Mouse (Mus musculus) intestine, embryonic 16.5 days (tissue): Measurements from ENCODE around the gene Foxp1. TPM values are rescaled to one million over a fixed set of nuclear protein-coding genes. Genes with fewer than 3 reads are reported as not detected.
A peak's percentile ranks its signal among the peaks of the same experiment; 100 is the strongest.

Experiments
- ATAC-seq: fragments of 200-750 bp; cut with Nextera tagmentation; 2 replicates; pipeline ENCODE4 v1.8.0; 2017; ENCODE audit warnings: moderate TSS enrichment, moderate library complexity
- H3K27ac ChIP-seq: fragments of 300-500 bp; sonication (generic); 2 replicates; pipeline ENCODE4 v1.5.1; 2014; ENCODE audit warnings: mild to moderate bottlenecking, low read length
- H3K27me3 ChIP-seq: fragments of 300-500 bp; sonication (generic); replicated peaks from 2 replicates; pipeline ENCODE4 v1.6.1; 2014; ENCODE audit warnings: low read length, control low read depth, mixed read lengths; ENCODE audit not compliant: control insufficient read depth, insufficient read depth
- H3K36me3 ChIP-seq: fragments of 300-500 bp; sonication (generic); 2 replicates; pipeline ENCODE4 v1.6.1; 2014; ENCODE audit warnings: low read length, control low read depth; ENCODE audit not compliant: control insufficient read depth, insufficient read depth
- H3K4me1 ChIP-seq: fragments of 300-500 bp; sonication (generic); 2 replicates; pipeline ENCODE4 v1.6.1; 2014; ENCODE audit warnings: low read length, control low read depth, mixed read lengths; ENCODE audit not compliant: control insufficient read depth, insufficient read depth
- H3K4me2 ChIP-seq: fragments of 300-500 bp; sonication (generic); 2 replicates; pipeline ENCODE4 v1.6.1; 2014; ENCODE audit warnings: low read depth, low read length, control low read depth
- H3K4me3 ChIP-seq: fragments of 300-500 bp; sonication (generic); 2 replicates; pipeline ENCODE4 v1.5.1; 2014; ENCODE audit warnings: mild to moderate bottlenecking, low read length
- H3K9ac ChIP-seq: fragments of 300-500 bp; sonication (generic); 2 replicates; pipeline ENCODE4 v1.6.1; 2014; ENCODE audit warnings: low read depth, low read length
- H3K9me3 ChIP-seq: fragments of 300-500 bp; sonication (generic); 2 replicates; pipeline ENCODE4 v1.6.1; 2016; ENCODE audit warnings: low read length, control low read depth; ENCODE audit not compliant: control insufficient read depth
- WGBS: fragments of 180-500 bp; shearing (Covaris S2); extraction: QIAGEN DNeasy Blood & Tissue Kit; methylation state at CpG from one replicate; pipeline ENCODE4 v1.1.7; 2014; 5-methylcytosine and 5-hydroxymethylcytosine counted together
- polyA plus RNA-seq: library from polyadenylated mRNA; unstranded; fragments of >200 nt; fragmentation: Nextera tagmentation; extraction: Ambion mirVana; gene quantifications from 2 replicates; pipeline ENCODE4 v1.2.1, GENCODE M21; 2015

The Foxp1 gene
- polyA plus RNA-seq, 1 experiment from 2014 or later: 74.8 TPM

DNA sequence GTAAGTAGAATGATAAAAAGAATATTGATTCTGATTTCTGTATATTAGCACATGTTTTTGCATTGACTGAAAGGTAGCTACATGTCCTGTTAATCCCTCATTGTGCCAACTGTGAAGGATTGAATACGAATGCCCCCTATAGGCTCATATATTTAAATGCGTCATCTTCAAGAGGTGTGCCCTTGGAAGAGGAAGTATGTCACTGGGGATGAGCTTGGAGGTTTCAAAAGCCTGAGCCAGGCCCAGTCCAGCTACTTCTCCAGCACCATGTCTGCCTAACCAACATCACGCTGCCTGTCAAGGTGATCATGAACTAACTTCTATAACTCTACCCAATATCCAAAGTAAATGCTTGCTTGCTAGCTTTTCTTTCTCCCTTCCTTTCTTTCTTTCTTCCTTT, 180.1 kb downstream of the Foxp1 start:
- H3K9ac ChIP-seq: no peak overlapping the region
- H3K27me3 ChIP-seq: no peaks in the 10 kb centered on the region
- no peak overlapping the region for H3K27ac ChIP-seq
- no peak overlapping the region for H3K4me3 ChIP-seq
- no peak overlapping the region for H3K4me2 ChIP-seq
- no peaks in the 10 kb centered on the region for H3K9me3 ChIP-seq
- no peak for ATAC-seq
- WGBS: 96% methylated on average over 3 of the region's 3 CpGs
- H3K4me1 ChIP-seq: peaks cover 20% of the 10 kb centered on the region
- H3K36me3 ChIP-seq: no peaks in the 10 kb centered on the region

DNA sequence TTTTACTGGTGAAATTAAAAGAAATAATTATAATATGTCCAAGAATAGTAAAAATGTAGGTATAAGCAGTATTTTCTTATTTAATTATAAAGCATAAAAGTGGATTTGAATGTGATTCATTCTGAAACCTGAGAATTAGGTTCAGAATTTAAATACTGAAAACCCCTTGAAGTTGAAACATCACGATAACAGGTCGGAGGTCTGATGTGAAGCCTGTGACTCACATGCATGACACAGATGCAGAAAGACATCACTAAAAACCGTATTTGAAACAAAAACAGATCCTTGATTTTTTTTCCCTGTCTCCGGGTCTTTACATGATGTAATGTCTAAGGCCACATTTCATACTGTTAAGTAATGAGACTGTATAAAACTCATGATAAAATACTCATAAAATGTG, 181.6 kb downstream of the Foxp1 start:
- Histone ChIP-seq H3K9ac (no peak overlapping the region), H3K9me3 (no peaks in the 10 kb centered on the region), H3K27ac (no peak overlapping the region), H3K27me3 (no peaks in the 10 kb centered on the region), H3K4me1 (peaks cover 28% of the 10 kb centered on the region), H3K4me2 (no peak overlapping the region), H3K36me3 (no peaks in the 10 kb centered on the region), H3K4me3 (no peak overlapping the region)
- no peak for ATAC-seq
- whole genome bisulfite sequencing: 89% methylated on average over 4 of the region's 4 CpGs

DNA sequence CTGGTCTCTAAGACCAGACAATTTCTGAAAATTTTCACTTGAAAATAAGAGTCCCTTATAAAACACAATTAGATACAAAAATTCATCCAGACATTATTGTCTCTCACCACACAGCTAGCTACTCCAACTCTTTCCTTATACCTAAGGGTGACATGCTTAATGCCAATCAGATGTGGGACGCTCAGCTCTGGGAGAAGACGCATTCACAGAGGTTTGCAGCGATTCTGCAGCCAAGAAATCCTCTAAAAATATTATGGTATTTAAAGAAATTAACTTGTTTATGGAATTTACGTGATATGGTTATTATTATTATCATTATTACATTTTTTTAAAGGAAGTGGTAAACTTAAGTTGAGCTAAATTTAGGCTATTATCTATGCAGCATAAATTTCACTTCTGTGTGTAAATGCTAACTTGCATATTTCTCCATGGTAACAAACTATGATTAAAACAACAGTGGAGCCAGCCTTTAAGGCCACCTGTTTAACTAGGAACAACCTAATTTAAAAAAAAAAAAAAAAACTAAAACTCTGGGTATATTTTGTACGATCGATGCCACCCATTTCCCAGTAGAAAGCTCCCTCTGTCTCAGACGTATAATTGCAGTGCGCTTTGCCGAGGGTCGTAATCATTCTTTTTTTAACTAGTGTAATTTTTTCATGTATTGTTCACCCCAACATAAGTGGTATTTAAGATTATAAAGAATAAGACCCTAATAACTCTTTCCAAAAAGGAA, 182.4 kb downstream of the Foxp1 start:
- Histone ChIP-seq H3K9me3 (no peaks in the 10 kb centered on the region), H3K4me3 (no peak overlapping the region), H3K36me3 (no peaks in the 10 kb centered on the region), H3K4me2 (no peak overlapping the region), H3K9ac (no peak overlapping the region), H3K27ac (no peak overlapping the region), H3K4me1 (peaks cover 30% of the 10 kb centered on the region), H3K27me3 (no peaks in the 10 kb centered on the region)
- 86% methylated on average over 10 of the region's 10 CpGs for WGBS
- no peak for ATAC-seq

DNA sequence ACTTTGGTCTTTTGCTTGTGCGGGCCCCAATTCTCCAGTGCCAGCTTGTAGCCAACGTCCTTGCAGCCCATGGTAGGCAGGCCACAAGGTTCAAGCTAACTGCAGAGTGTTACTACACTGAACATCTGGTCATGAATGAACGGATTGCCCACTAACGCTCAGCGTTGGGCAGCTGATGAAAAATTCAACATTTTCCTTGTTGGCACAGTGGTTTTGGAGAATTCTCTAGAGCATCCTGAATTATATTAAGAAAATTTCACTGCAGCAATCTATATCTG, 183.2 kb downstream of the Foxp1 start:
- H3K9ac ChIP-seq: no peak overlapping the region
- no peaks in the 10 kb centered on the region for H3K27me3 ChIP-seq
- H3K27ac ChIP-seq: no peak overlapping the region; the same call in 1 of the 2 replicates
- no peak overlapping the region for H3K4me3 ChIP-seq
- H3K4me1 ChIP-seq: peaks cover 28% of the 10 kb centered on the region
- H3K4me2 ChIP-seq: no peak overlapping the region
- WGBS: 39% methylated on average over 5 of the region's 5 CpGs
- H3K36me3 ChIP-seq: no peaks in the 10 kb centered on the region
- H3K9me3 ChIP-seq: no peaks in the 10 kb centered on the region
- no peak for ATAC-seq

DNA sequence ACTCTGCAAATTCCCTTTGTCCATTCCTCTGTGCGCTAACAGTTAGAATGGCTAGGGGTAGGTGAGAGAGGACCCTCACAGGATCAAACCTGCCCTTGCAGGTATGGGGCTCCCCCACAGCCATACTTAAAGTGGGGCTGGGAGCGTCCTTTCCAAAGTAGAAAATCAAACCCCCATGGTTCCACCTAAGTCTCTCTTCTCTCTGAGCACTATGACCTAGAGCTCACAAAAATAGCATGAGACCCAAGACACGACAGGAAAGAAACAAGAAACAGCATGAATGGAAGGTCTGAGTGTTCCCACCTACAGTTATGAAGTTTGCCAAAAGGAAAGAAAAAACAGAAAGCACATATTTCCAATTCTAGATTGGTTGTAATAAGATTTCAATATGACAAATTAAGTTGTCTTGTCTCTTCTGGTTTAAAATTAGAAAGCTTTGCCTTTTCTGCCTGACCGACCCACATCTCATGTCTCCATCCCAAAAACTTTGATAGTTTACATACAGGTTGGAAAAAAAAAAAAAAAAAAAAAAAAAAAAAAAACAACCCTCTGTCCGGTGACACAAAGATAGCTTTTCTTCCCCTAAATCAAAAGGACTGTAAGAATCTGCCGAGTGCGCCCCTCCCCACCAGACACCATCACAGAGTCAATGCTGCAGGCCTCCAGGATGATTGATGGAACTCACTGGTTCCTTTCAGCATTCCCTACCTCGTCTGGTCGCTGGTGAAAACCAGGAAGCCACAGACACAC, 183.8 kb downstream of the Foxp1 start:
- no peak for ATAC-seq
- Histone ChIP-seq H3K4me3 (no peak overlapping the region), H3K9me3 (no peaks in the 10 kb centered on the region), H3K36me3 (no peaks in the 10 kb centered on the region), H3K27me3 (no peaks in the 10 kb centered on the region), H3K4me1 (peaks cover 28% of the 10 kb centered on the region), H3K4me2 (no peak overlapping the region), H3K27ac (no peak overlapping the region; the same call in 1 of the 2 replicates), H3K9ac (no peak overlapping the region)
- 52% methylated on average over 9 of the region's 9 CpGs for WGBS

DNA sequence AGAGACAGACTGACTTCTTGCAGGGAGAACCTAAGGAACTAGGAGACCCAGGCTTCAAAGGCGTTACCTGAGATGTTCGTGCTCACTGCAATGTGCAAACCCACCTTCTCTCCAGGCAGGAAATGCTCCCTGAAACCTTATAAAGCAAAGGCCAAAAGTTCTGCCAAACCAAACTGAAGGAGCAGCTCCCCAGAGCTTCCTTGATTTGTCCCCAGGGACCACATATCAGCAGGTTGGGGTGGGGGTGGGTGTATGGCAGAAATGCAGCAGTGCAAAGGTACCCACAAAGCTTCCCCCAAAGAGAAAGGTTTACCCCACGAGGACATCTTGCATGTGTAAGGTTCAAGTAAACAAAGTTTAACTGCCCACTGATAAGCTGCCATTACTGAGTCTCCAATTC, 184.3 kb downstream of the Foxp1 start:
- 0 out of 2 replicates have a peak, but pooled peaks have one; percentile 35 for ATAC-seq
- Histone ChIP-seq H3K9me3 (no peaks in the 10 kb centered on the region), H3K27ac (no peak overlapping the region), H3K36me3 (no peaks in the 10 kb centered on the region), H3K4me2 (no peak overlapping the region), H3K4me1 (peaks cover 28% of the 10 kb centered on the region), H3K9ac (no peak overlapping the region), H3K27me3 (no peaks in the 10 kb centered on the region), H3K4me3 (no peak overlapping the region)
- WGBS: 50% methylated on average over 3 of the region's 3 CpGs

DNA sequence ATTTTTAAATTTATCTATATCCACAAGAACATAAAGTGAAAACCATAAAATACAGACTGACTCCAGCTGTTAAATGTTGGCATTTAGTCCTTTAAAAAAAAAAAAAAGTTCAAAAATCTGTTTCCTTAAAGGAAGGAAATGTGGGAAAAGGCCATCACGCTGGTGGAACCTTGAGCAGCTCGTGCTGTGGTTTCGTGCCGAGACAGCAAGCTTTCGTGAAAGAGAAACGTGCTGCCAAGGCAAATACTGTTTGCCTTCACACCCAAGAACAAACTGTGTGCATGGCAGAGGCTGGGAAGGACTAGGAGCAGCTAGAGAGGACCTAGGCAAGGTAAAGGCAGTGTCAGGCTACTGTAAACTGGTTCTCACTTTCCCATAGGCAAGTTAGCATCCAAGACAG, 184.9 kb downstream of the Foxp1 start:
- Histone ChIP-seq H3K27me3 (no peaks in the 10 kb centered on the region), H3K36me3 (no peaks in the 10 kb centered on the region), H3K9me3 (no peaks in the 10 kb centered on the region), H3K4me3 (no peak overlapping the region), H3K4me2 (no peak overlapping the region), H3K9ac (no peak overlapping the region), H3K27ac (peak overlapping the region; percentile 9; the same call in 1 of the 2 replicates), H3K4me1 (peaks cover 28% of the 10 kb centered on the region)
- ATAC-seq: peak; percentile 39; the same call in 1 of the 2 replicates
- 26% methylated on average over 6 of the region's 6 CpGs for WGBS

DNA sequence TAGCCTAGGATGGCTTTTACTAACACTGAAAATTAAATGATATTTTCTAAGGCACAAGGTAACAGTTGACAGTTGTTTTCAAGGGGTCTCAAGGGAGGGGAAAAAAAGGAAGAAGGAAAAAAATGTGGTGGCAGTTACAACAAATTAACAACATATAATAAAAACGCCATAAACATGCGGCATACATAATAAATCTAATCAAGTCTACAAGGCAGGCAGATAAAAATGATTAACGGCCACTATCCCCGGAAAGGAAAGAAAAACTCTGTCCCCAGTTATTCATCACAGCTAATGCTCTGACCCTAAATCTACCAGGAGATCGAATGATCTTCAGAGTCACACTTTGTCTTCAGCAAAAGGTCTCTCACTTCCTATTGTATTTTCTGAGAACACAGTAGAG, 186.3 kb downstream of the Foxp1 start:
- Histone ChIP-seq H3K27ac (no peak overlapping the region), H3K4me3 (no peak overlapping the region), H3K4me1 (peaks cover 28% of the 10 kb centered on the region), H3K4me2 (no peak overlapping the region), H3K9me3 (no peaks in the 10 kb centered on the region), H3K27me3 (no peaks in the 10 kb centered on the region), H3K36me3 (no peaks in the 10 kb centered on the region), H3K9ac (no peak overlapping the region)
- 31% methylated on average over 5 of the region's 5 CpGs for WGBS
- ATAC-seq: no peak

DNA sequence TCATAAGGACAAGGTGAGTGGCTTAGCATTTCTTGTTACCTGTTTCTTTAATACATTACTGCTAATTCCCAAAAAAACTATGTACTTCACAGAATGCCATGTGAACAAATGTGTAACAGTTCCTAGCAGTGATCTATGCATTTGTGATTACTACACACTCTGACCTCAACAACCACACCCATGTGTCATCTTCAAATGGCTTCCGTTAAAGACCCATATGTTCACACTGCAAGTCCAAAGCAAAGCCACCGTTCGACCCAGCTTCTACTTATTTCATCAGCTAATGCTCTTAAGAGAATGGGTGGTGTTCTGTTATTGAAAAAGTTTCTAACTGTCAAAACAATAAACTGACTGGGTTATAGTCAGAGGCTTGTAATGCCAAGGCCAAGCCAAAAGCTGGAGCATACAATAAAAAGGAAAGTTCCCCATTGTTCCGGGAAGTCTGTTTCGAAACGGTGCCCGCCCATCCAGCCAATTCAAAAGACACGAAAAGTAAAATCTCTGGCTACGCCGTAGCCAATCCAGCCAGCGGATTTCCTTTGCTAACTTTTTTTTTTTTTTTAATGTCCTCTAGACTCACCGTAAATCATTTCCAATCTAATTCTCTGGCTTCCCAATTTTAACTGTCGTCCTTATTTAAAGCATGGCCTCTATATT, 187.2 kb downstream of the Foxp1 start:
- Histone ChIP-seq H3K27me3 (no peaks in the 10 kb centered on the region), H3K4me1 (peaks cover 28% of the 10 kb centered on the region), H3K9me3 (no peaks in the 10 kb centered on the region), H3K36me3 (no peaks in the 10 kb centered on the region), H3K27ac (no peak overlapping the region), H3K4me3 (no peak overlapping the region), H3K4me2 (no peak overlapping the region), H3K9ac (no peak overlapping the region)
- 72% methylated on average over 13 of the region's 13 CpGs for WGBS
- ATAC-seq: no peak
